Mouse (Mus musculus) stomach, embryonic 14.5 days (tissue): ENCODE data around the gene Tcp11. TPM values are rescaled to one million over a fixed set of nuclear protein-coding genes. Genes with fewer than 3 reads are reported as not detected.

Experiments used
- ATAC-seq: fragments of 200-750 bp; cut with Nextera tagmentation; 2 replicates; pipeline ENCODE4 v1.8.0; 2017; ENCODE audit warnings: low read depth, moderate TSS enrichment; ENCODE audit not compliant: insufficient number of reproducible peaks, insufficient read depth, low FRiP score
- H3K27ac ChIP-seq: fragments of 300-500 bp; sonication (generic); 2 replicates; pipeline ENCODE4 v1.5.1; 2014; ENCODE audit warnings: mild to moderate bottlenecking, low read length, moderate library complexity, mixed read lengths
- H3K27me3 ChIP-seq: fragments of 300-500 bp; sonication (generic); 2 replicates; pipeline ENCODE4 v1.6.1; 2014; ENCODE audit warnings: low read length, control low read depth, mixed read lengths; ENCODE audit not compliant: control insufficient read depth, insufficient read depth
- H3K36me3 ChIP-seq: fragments of 300-500 bp; sonication (generic); 2 replicates; pipeline ENCODE4 v1.6.1; 2014; ENCODE audit warnings: mild to moderate bottlenecking, control low read depth, low read length, moderate library complexity, mixed read lengths; ENCODE audit not compliant: control insufficient read depth, insufficient read depth
- H3K4me1 ChIP-seq: fragments of 300-500 bp; sonication (generic); 2 replicates; pipeline ENCODE4 v1.6.1; 2014; ENCODE audit warnings: low read length, control low read depth, mixed read lengths; ENCODE audit not compliant: control insufficient read depth, insufficient read depth
- H3K4me2 ChIP-seq: fragments of 300-500 bp; sonication (generic); replicated peaks from 2 replicates; pipeline ENCODE4 v1.6.1; 2014; ENCODE audit warnings: low read depth, low read length, control low read depth
- H3K4me3 ChIP-seq: fragments of 300-500 bp; sonication (generic); 2 replicates; pipeline ENCODE4 v1.5.1; 2014; ENCODE audit warnings: low read depth, low read length, control low read depth
- H3K9ac ChIP-seq: fragments of 300-500 bp; sonication (generic); replicated peaks from 2 replicates; pipeline ENCODE4 v1.6.1; 2014; ENCODE audit warnings: low read depth, mild to moderate bottlenecking, control low read depth, low read length, moderate library complexity, mixed read lengths
- H3K9me3 ChIP-seq: fragments of 300-500 bp; sonication (generic); 2 replicates; pipeline ENCODE4 v1.6.1; 2016; ENCODE audit warnings: low read depth, low read length, control low read depth; ENCODE audit not compliant: control insufficient read depth
- WGBS: fragments of 180-500 bp; shearing (Covaris S2); extraction: QIAGEN DNeasy Blood & Tissue Kit; methylation state at CpG from one replicate; pipeline ENCODE4 v1.1.7; 2014; 5-methylcytosine and 5-hydroxymethylcytosine counted together
- polyA plus RNA-seq: library from polyadenylated mRNA; unstranded; fragments of >200 nt; fragmentation: Nextera tagmentation; extraction: Ambion mirVana; gene quantifications from 2 replicates; pipeline ENCODE4 v1.2.1, GENCODE M21; 2014

The Tcp11 gene
- polyA plus RNA-seq, 1 experiment from 2014 or later = 2.9 TPM

DNA sequence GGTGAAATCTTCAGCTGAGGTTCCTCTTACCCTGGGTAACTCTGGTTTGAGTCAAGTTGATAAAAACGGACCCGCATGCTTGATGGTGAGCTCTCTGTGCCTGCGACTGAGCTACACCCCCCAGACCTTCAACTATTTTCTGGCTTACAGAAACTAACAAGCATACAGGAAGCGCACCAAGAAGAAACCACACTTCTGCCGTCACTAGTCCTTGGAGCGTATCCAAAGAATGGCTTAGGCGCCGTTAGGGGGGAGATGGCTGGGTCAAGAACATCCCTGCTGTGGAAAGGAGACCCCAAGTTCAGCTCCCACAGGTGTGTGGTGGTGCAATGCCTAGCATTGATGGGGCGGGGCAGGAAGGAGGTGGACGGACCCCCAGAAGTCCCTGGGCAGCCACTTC, 16.0 kb upstream of the Tcp11 start:
- no peak overlapping the region for H3K4me2 ChIP-seq
- peaks cover 3% of the 10 kb centered on the region; the same call in 1 of the 2 replicates for H3K9me3 ChIP-seq
- no peaks in the 10 kb centered on the region for H3K36me3 ChIP-seq
- H3K4me1 ChIP-seq = no peaks in the 10 kb centered on the region
- no peak overlapping the region for H3K4me3 ChIP-seq
- no peak overlapping the region for H3K27ac ChIP-seq
- no peak overlapping the region for H3K9ac ChIP-seq
- no peak for ATAC-seq
- H3K27me3 ChIP-seq = no peaks in the 10 kb centered on the region
- 71% methylated on average over 10 of the region's 10 CpGs for WGBS

DNA sequence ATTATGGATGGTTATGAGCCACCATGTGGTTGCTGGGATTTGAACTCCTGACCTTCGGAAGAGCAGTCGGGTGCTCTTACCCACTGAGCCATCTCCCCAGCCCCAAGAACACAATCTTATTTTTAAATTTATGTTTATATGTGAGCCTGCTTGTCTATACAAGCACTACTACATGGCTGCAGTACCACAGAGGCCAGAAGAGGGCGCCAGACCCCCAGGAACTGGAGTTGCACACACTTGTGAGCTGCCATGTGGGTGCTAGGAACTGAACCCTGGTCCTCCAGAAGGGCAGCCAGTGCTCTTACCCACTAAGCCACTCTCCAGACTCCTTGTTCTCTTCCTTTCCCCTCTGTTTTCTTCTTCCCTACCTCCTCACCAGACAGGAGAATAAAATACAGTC, 13.4 kb upstream of the Tcp11 start:
- Histone ChIP-seq H3K9me3 (peaks cover 3% of the 10 kb centered on the region; the same call in 1 of the 2 replicates), H3K4me3 (no peak overlapping the region), H3K27me3 (no peaks in the 10 kb centered on the region), H3K4me1 (no peaks in the 10 kb centered on the region), H3K9ac (no peak overlapping the region), H3K4me2 (no peak overlapping the region), H3K36me3 (no peaks in the 10 kb centered on the region), H3K27ac (no peak overlapping the region)
- 78% methylated on average over 3 of the region's 3 CpGs for WGBS
- no peak for ATAC-seq

DNA sequence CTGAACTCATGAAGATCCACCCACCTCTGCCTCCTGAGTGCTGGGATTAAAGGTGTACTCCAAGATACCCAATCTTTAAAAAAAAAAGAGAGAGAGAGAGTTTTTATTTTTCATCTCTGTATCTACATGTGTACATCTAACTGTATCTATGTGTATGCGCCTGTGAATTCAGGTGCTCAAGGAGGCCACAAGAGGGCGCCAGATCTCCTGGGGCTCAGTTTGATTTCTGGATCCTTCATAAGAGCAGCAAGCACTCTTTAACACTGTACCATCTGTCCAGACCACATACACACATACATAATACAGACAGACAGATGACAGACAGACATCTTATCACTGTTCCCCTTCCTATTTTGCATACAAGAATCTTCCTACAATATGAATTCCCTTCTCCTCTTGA, 11.9 kb upstream of the Tcp11 start:
- no peak for ATAC-seq
- H3K27ac ChIP-seq = no peak overlapping the region
- 91% methylated on average over 2 of the region's 2 CpGs for WGBS

DNA sequence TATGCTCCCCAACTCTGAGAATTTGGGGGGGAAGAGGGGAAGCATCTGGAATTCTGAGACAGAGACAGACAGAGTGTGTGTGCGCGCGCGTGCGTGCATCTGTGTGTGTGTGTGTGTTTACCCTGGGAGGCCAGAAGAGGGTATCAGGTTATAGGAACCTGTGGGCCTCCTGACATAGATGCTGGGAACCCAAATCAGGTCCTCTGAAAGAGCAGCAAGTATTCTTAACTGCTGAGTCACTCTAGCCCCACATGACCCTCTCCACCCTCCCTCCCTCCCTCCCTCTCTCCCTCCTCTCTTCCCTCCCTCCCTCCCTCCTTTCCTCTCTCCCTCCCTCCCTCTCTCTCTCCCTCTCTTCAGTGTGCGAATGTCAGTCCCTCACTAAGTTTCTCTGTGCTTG, 8.3 kb upstream of the Tcp11 start:
- H3K9ac ChIP-seq = no peak overlapping the region
- no peak overlapping the region for H3K4me2 ChIP-seq
- H3K36me3 ChIP-seq = no peaks in the 10 kb centered on the region
- WGBS = 83% methylated on average over 6 of the region's 6 CpGs
- ATAC-seq = no peak
- H3K4me3 ChIP-seq = no peak overlapping the region
- H3K27ac ChIP-seq = no peak overlapping the region
- H3K27me3 ChIP-seq = no peaks in the 10 kb centered on the region
- peaks cover 8% of the 10 kb centered on the region; the same call in 1 of the 2 replicates for H3K4me1 ChIP-seq
- no peaks in the 10 kb centered on the region; the same call in 1 of the 2 replicates for H3K9me3 ChIP-seq

More for the DNA sequence above, 11.9 kb upstream of the Tcp11 start:
- H3K27me3 ChIP-seq = no peaks in the 10 kb centered on the region
- no peaks in the 10 kb centered on the region for H3K36me3 ChIP-seq
- H3K9ac ChIP-seq = no peak overlapping the region
- H3K4me3 ChIP-seq = no peak overlapping the region
- H3K4me2 ChIP-seq = no peak overlapping the region
- H3K9me3 ChIP-seq = peaks cover 3% of the 10 kb centered on the region; the same call in 1 of the 2 replicates
- no peaks in the 10 kb centered on the region for H3K4me1 ChIP-seq

DNA sequence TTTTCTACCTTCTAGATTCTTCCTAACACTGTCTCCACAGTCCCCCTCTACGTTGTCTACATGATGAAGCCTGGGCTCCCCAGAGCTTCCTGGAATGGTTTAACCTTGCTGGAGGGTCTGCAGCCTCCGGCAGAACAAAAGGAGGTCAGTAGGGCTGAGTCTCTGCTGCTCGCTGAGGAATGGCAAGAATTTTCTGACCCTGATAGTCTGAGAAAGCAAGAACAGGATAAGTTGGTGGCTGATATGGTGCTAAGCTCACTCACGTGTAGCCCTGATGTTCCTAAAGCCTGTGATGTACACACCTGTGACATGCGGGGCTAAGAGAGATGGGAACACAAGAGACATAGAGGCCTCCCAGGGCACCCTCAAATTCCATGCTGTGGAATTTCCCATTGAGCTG, 7.0 kb upstream of the Tcp11 start:
- no peak for ATAC-seq
- Histone ChIP-seq H3K9ac (no peak overlapping the region), H3K27ac (no peak overlapping the region), H3K27me3 (no peaks in the 10 kb centered on the region), H3K4me3 (no peak overlapping the region), H3K9me3 (no peaks in the 10 kb centered on the region; the same call in 1 of the 2 replicates), H3K36me3 (no peaks in the 10 kb centered on the region), H3K4me2 (no peak overlapping the region), H3K4me1 (peaks cover 8% of the 10 kb centered on the region; the same call in 1 of the 2 replicates)
- 25% methylated on average over 5 of the region's 5 CpGs for WGBS

DNA sequence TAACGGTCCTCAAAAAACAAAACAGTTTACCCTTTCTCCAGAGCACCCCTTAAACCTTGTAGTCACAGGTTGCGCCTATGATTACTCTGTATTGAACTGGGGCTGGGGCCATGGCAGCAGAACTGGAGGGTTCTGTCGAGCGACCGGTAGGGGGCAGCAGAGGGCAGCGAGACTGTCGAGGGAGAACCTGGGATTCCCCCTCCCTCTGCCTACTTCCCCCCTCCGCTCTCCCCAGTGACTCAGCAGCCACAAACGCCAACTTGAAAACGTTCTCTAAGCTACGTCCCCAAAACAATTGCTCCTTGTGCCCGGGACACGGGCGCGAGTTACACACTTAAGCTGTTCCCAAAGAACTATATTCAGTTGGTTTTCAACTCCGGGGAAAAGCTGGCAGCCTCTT, 4.5 kb upstream of the Tcp11 start:
- peaks cover 8% of the 10 kb centered on the region; the same call in 1 of the 2 replicates for H3K4me1 ChIP-seq
- no peak overlapping the region for H3K4me3 ChIP-seq
- H3K9me3 ChIP-seq = no peaks in the 10 kb centered on the region
- no peak overlapping the region for H3K27ac ChIP-seq
- no peaks in the 10 kb centered on the region for H3K27me3 ChIP-seq
- no peaks in the 10 kb centered on the region for H3K36me3 ChIP-seq
- no peak overlapping the region for H3K9ac ChIP-seq
- WGBS = under 1% methylated on average over 16 of the region's 16 CpGs
- peak; percentile 66 for ATAC-seq
- H3K4me2 ChIP-seq = peak overlapping the region; percentile 32; the same call in 1 of the 2 replicates

DNA sequence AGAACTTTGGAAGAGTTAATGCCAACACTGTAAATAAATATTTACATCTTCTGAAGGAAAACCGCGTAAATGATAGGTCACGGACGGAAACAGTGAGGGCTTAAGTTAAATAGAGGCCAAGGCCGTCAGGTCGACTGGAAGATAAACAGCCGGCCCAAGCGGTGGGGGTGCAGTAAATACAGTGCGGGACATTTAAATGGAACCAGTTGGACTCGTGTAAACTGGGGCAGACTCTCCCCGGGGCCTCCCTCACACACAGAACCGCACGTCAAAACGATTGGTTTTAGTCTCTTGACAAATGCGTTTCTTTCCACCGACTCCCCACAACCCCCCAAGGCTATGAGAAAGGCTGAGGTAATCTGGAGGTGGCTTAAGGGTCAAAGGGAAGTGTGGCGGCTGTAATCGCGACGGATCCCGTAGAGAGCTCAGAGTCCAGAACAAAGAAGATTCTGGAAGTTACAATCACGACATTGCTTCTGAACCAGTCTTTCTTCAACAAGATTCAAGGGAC, 4.0 kb upstream of the Tcp11 start:
- Histone ChIP-seq H3K27ac (no peak overlapping the region), H3K4me2 (no peak overlapping the region), H3K9ac (no peak overlapping the region), H3K27me3 (no peaks in the 10 kb centered on the region), H3K4me3 (no peak overlapping the region), H3K36me3 (no peaks in the 10 kb centered on the region), H3K4me1 (peaks cover 9% of the 10 kb centered on the region; the same call in 1 of the 2 replicates), H3K9me3 (no peaks in the 10 kb centered on the region)
- WGBS = 11% methylated on average over 22 of the region's 22 CpGs
- ATAC-seq = no peak

DNA sequence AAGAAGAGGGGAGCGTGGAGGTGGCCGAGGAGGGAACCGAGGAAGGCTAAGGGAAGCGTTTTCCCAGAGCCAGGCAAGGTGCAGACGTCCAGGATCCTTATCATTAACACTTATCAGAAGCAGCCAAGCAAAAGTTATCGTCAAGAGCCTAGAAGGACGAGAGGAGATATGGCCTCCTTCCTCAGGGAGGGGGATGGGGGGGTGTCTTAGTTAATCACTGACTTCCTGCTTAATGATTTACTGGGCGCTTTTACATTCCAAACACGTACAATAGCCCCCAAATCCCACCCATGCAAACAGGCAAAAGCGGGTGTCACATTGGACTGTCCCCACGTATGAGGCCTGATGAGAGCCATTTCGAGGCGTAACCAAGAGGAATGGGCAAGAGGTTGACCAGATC, 2.4 kb upstream of the Tcp11 start:
- WGBS = 52% methylated on average over 13 of the region's 13 CpGs
- ATAC-seq = no peak

DNA sequence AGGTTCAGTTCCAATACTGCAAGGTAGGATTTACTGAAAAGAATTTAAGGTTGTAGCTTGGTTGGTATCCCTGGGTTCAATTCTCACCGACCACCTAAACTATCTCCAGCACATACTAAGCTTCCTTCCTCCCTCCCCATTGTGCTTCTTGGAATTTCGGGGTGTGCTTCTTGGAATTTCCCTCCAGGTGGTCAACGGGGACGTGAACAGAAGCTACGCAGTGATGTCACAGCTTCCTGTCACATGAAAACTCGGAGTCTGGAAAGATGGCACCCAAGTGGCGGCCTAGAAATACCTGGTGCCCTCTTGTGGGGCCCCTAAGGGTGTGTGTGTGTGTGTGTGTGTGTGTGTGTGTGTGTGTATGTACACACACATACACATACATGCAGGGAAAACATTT, 1.4 kb upstream of the Tcp11 start:
- no peak overlapping the region for H3K27ac ChIP-seq
- no peak overlapping the region for H3K9ac ChIP-seq
- no peaks in the 10 kb centered on the region for H3K36me3 ChIP-seq
- H3K9me3 ChIP-seq = no peaks in the 10 kb centered on the region
- H3K27me3 ChIP-seq = no peaks in the 10 kb centered on the region
- no peak overlapping the region for H3K4me3 ChIP-seq
- WGBS = 86% methylated on average over 7 of the region's 7 CpGs
- no peak overlapping the region for H3K4me2 ChIP-seq
- peaks cover 14% of the 10 kb centered on the region; the same call in 1 of the 2 replicates for H3K4me1 ChIP-seq
- no peak for ATAC-seq

More for the DNA sequence above, 2.4 kb upstream of the Tcp11 start:
- Histone ChIP-seq H3K9ac (no peak overlapping the region), H3K36me3 (no peaks in the 10 kb centered on the region), H3K4me2 (no peak overlapping the region), H3K9me3 (no peaks in the 10 kb centered on the region), H3K4me1 (peaks cover 14% of the 10 kb centered on the region; the same call in 1 of the 2 replicates), H3K4me3 (no peak overlapping the region), H3K27me3 (no peaks in the 10 kb centered on the region), H3K27ac (peak overlapping the region; percentile 27; the same call in 1 of the 2 replicates)
